Mouse (Mus musculus) ES-CJ7 (cell line): Measurements from ENCODE around the gene Tbrg1.

ENCODE experiments used
- DNase-seq: peaks from one replicate; pipeline ENCODE4 v3.0.0; 2011; ENCODE audit warnings: low read depth, low spot score

Tbrg1 gene

DNA sequence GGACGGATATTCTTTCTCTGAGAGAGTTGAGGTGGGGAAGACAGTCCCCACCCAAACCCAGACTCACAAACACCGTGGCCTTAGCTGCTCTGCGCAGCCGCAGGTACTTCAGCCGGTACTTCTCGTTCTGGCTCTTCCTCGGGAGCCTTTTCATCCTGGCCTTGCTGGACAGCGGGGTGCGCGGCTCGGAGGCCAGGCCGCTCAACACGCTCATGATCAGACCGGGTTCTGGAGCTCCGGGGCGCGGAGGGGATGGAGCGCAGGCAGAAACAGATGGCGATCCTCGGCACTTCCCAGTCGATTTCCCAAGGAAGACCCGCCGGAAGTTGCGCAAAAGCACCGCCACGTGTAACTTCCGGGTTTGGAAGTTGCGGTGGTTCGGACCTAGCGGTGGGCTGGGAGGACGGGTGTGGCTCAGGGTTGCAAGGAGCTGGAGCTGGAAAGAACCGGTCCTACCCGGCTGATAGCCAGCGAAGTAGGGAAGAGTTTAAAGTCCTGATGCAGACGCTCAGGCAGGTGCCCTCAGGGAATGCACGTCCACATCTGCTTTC lies at the start of gene Tbrg1:
TSS of gene Tbrg1 (minus strand) at position 382 of the 551 bp plus-strand sequence.
- DNase-seq, result peak; percentile 99

DNA sequence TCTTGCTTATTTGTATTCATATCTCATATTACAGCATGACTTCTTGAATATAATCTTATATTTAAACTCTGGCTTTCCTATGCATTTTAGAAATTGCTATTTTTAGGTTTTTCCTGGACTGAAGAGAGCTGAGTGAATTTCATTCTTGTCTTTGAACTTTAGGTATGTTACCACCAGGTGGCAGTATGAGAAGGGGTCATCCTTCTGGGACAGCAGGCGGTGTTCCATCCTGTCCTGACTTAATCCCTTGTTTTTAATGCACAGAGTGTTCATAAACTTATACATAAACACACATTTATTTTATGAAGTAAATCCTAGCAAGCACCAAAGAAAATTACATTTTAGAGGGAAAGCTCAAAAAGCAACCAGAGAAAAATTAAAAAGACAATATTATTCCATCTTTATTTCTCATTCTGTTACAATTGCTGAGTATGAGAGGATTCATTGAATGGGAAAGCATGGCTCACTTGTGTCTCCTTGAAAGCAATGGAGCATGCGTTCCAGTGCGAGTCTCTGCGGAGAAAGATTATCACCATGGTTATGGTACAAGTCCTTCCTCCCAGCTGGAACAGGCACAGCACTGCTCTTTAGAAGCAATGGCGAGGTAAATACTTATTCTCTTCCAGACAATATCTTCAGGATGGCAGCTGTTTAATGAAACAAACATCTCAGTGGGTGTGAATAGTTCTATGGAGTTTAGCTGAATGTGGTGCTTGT lies 33.0 kb upstream of the Tbrg1 start:
- DNase-seq, result peak; percentile 50

DNA sequence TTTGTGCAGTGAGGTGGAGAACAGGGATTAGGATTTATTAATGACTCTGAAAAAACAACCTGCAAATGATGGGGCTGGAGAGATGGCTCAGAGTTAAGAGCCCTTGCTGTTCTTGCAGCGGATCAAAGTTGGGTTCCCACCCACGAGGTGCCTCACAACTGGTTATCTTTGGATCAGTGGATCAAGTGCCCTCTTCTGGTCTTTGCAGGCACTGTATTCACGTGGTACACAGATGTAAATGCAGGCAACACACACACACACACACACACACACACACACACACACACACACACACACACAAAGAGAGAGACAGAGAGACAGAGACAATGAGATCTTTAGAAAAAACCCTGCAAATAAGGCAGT lies 30.8 kb upstream of the Tbrg1 start:
- peak; percentile 72 for DNase-seq

DNA sequence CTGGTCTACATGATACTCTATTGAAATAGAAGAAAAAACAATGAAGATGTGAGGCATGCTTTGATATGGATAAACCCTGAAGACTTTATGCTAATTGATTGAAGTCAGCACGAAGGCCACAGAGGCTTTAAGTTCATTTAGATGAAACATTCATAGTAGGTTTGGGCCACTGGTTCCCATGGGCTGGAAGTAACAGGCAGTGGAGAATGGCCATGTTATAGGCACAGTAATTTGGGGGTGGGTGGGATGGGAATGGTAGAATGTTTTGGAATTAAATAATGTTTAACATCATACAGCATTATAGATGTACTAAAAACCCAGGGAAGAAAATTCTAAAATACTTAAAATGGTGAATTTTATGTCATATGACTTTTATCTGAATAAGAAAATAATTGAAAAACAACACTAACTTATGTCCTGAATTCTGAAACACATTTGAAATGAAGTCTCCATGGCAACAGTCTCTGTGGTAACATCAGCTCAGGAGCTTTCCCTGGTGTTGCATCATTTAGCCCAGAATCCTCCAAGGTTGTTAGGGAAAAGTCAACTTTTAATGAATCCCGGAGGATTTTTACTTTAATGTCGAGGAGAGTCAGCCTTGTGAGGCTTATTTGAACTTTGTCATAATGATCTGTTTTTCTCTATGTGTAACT lies 30.3 kb upstream of the Tbrg1 start:
- no peak for DNase-seq

DNA sequence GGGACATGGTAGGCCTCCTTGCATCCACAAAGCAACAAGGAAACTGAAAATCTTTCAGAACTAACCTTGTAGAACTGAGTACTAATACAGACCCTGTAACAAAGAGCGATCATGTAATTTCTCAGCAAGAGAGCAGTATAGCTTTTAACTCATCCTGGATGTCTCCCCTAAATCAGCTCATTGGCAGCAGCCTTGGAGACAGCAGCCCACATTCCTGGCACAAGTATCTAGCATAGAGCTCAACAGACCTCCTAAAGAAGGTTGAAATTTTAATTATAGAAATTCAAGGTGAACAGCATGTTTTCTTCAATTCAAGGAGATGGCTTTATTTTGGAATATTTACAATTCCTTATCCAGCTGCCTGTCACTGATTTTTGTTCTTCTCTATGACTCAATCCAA lies 24.0 kb upstream of the Tbrg1 start:
- no peak for DNase-seq

DNA sequence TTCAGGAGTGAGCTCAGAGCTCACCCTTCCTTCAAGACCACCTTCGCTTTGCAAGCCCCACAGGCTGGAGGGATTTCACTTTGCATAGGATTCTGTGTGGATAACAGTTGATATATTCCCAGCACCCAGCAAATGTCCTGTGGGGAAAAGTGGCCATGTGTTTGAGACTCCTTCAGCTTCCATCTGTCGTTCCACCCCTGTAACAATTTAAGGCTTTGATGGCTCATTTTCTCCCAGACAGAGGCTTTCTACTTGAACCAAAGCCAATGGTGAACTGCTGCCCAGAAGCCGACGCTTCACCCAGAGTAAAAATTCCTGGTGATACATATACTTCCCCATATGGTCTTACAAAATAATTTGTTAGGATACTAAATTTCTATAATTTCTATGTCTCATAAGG lies 18.2 kb upstream of the Tbrg1 start:
- no peak for DNase-seq

DNA sequence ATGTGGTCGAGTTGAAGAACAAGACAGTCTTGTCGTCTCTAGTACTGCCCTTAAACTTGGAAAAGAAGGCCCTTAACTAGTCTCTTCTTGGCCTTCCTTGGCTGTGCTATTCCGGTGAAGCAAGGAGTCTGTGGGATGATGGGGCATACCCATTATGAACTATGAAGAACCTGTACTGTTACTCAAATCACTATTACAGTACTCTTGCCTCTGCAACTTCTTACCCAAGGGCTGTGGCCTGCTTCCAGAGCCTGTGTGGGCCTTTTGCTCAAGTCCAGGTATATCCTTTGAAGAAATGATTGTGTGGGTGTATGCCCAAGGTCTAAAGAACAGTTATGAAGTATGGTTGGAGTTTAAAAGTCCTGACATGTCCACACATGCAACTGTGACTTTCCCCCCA lies 13.1 kb upstream of the Tbrg1 start:
- DNase-seq, result no peak

DNA sequence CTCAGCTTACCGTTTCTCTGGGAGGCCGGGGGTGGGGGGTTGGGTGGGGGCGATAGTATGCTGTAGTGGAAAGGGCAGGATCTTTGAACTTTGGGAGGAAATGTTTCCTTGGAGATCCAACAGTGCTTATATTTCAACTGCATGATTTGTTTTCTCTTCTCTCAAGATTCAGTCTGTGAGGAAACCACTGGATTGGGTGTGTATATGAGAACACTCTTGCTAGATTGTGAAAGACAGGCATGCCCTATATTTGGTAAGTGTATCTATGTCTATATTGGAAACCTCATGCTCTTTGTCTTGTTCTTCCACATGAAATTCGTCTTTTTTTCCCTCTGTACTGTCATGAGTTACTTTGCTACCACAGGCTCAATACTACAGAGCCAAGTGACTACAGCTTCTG lies 12.6 kb upstream of the Tbrg1 start:
- DNase-seq, result no peak

DNA sequence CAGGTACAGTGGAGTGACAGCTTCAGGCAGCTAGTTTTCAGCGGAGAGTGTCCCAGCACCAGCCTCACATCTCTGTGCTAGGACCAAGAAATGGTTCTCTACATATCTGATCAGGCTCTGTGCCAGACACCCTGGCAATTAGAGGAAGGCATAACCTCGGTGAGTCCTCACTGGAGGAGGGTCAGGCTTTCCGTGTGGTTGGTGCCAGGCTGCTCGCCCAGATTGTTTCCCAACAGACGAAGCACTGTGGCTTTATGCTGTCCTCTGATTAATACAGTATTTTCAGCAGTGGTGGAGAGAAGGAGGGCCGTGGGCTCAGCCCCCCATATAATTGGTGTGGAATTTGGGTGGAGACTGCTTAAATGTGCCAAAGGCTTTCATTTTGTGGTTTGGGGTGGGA lies 12.0 kb upstream of the Tbrg1 start, which contains the start of gene Panx3:
TSS of gene Panx3 (minus strand) at position 121 of the 400 bp plus-strand sequence.
- no peak for DNase-seq

DNA sequence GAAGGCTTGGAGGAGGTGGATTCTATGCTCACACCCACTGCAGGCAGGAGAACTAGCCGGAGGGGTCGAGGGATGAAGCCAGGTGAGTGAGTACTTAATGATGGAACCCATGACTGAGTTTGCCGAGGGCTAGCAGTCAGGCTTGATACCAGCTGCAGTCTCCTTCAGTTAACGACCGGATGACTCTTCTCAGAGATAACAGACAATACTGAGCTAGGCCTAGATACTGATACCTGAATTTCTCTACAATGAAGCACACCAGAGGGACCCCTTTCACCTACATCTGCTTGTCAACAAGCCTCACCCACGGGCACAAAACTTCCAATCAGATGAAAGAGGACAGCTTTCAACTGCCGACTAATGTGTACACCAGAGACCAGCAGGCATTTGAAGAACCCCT lies 8.9 kb upstream of the Tbrg1 start:
- no peak for DNase-seq

DNA sequence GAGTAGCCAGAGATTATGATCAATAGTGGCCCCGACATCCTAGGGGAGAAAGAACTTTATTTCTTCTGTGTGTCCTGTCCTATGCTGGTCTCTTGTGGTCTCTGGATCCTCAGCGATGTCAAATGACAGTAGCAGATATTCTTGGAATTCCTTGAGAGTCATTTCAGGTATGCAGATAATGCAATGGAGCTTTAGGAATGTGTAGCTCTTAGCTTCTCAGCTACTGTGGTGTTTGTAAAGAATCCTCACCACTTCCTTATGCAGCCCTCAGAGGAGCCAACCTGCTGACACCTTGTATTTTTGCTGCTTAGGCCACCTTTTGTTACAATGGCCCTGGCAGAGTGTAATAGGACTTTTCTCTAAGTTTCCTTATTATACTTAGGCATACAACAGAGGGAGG lies 7.5 kb upstream of the Tbrg1 start:
- DNase-seq, result no peak

DNA sequence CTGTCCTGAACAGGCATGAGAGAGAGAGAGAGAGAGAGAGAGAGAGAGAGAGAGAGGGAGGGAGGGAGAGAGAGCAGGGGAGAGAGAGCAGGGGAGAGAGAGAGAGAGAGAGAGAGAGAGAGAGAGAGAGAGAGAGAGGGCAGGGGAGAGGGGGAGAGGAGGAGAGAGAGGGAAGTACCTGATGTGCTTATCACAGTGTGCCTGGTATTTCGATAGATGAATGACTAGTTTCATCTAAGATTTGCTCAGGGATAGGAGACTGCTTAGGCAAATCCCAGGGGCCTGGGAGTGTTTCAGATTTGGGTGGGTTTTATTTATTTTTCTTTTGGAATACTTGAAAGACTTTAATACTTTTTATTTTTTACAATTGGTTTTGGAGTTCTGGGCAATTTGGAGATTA lies 6.1 kb upstream of the Tbrg1 start:
- no peak for DNase-seq

DNA sequence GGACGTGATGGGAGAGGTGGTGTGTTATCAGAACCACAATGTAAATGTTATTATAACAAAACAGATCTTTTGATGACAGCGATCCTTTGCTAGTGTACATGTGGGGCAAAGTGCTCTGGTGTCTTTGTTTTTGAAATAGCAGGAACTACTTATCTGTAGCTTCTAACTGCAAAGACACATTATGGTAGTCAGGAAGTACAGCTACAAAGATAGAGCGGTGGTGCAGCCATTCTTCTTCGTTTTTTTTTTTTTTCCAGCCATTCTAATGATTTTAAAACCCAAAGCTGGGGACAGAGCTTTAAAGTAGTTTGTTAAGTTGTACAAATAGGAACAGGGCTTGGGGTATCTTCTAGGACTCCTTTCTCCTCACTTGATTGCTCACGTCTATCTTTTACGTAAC lies 2.3 kb upstream of the Tbrg1 start:
- DNase-seq, result no peak

DNA sequence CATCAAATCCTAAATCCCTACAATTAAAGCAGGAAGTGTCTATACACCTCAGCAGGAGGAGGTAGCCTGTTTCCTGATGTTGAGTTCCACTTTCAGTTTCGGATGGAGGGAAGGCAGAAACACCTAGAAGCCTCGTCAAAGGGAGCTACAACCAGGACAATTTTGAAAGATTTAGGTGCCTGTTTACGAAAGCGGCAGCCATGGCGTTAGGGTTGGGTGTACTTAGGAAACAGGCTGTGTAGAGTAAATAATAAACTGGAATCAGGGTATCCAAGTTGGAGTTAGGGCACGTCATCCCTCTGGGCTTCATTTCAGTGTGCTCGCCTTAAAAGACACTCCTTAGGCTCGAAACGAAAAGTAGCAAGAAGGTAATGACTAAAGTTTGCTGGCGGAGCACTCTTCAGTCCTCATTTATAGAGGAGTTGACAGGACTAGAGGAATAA lies 652 bp downstream of the Tbrg1 start:
- DNase-seq, result no peak

DNA sequence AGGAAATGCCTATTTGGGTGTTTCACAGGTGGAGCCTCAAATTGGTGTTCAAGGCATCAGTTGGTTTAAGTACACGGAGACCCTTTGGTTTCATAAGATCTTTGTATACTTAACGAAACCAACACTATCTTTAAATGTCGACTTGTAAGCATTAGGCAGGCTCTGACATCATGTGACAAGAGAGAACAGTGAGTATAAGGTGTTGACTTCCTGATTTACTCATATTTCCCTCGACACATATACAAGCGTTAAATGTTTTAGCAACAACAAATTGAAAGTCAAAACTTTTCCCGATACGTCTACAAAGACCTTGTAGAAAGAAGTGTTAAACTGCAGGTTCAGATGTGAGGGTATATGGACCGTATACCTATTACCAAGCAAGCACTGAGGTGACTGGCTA lies 1.2 kb downstream of the Tbrg1 start:
- DNase-seq, result peak; percentile 14

DNA sequence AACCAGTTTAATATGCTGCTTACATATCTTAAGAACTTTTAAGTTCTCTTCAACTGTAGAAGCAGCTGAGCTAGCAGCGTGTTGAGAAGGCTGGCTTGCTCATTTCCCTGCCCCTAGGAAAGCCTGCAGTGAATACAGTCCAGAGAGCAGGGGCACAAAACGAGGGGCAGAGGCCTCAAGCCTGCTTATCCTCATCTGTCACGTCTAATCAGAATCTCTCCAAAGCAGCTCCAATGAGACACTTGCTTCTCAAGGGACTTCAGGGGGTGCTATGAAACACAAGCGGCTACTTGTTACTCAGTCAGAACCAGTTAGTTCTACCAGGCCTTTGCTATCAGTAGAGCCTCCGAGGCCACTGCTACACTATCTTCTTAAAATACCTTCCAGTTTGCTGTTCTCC lies 3.3 kb downstream of the Tbrg1 start:
- DNase-seq, result no peak

DNA sequence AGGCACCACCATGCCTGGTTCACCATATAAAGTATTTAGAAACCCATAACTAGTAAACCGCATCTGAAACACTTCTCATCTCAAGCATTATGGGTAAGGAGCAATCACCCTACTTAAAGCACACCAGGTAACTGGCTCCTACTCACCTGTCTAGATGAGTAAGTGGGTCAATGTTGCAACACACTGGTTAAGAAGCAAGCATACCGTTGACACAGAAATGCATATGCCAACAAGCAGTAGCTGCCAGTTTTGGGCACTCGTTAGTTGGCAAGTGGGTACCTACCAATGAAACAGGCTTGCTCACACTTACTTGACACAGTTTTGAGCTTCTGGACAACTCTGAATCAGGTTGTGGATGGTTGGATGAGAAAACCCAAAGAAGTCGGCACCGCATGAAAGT lies 6.5 kb downstream of the Tbrg1 start:
- no peak for DNase-seq

DNA sequence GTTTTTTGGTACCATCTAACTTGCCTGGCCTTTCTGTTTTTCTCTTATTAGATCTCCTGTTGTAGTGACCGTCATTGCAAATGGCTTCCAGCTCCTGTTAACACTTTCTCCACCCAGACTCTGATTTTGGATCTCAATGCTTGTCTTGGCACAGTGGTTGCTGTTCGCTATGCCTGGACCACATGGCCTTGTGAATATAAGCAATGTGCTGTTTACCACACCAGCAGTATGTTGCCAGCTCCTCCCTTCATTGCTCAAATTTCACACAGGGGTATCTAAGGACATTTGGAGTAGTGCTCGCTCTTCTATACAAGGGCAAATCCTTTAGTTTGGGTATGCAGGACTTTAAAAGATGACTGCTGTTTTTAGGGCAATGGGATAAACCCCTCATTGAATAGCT lies 10.9 kb downstream of the Tbrg1 start:
- no peak for DNase-seq

DNA sequence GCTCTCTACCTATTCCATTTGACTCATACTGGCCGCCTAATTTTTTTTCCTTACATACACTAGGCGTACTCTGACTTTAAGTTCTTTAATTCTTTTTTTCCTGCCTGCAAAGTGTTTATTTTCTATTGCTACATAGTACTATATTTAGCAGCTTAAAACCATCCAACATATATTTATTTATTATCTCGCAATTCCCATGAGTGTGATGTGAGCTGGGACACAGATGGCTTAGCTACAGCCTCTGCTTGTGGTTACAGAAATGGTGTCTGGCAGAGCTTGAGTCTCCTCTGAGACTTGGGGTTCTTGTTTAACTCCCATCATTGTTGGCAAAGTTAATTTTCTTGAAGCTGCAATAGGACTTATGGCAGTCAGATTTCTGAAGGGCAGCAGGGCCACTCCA lies 18.4 kb downstream of the Tbrg1 start:
- no peak for DNase-seq

DNA sequence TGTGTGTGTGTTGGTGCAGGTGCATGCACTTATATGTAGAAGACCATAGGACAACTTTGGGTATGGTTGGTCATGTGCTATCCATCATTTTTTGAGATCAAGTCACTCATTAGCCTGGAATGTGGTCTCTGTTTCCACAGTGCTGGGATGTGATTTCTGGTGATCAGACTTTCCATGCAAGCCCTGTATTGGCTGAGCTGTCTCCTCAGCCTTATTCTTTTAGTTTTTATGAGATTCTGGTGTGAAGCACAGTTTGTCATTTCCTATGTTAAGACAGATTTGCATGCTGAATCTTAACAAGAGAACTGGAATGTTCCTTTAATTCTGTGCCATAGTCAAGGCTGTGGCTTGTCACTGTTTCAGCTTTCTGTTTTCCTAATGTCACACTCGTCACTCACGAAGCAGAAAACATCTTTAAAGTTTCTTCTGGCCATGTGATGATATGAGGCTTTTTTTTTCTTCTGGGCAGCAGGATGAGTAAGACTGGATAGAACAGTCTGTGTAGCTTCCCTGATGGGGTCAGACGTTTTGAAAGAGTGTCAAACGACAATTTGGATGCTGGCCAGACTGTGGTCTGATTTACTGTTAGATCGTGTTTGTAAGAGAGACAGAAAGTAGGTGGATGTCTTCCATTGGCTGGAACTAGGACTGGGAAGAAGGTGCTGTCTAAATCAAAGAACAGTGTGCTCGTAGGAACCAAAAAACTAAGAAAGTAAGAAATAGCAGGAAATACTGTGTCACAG lies 20.1 kb downstream of the Tbrg1 start:
- no peak for DNase-seq

DNA sequence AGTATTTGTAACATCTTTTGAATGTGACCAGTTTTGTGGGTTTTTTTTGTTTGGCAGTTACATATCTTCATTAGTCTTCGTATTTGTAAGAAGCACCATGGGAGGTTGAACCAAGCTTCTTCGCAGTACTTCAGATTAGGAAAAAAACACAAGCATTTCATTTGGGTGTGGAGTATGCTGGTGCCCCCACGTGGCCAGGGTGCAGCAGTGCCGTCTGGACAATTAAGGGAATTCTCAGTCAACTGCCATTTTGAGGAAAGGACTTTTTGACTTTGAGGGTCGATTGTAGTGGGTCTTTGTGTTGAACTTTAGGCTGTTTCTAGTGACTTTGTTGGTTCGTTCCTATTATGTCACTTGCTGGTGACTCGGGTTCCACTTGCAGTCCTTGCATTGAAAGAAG lies 20.8 kb downstream of the Tbrg1 start:
- DNase-seq, result peak; percentile 72

DNA sequence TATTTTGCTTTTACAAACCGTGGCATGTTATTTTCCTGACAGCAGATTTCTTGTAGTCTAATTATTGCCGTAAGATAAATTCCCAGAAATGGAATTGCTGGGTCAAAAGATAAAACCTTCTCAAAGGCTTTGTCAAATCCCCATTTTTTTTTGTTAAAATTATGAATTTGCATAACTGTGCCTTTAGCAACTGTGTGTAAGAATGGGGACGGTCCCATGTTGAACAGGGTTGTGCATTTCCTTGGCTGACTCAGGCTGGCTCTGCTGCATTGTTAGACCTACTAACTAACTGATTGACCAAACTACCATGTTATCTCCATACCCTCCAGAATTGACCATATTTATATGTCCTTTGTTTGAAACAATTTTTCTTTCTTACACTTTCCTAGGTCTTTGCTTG lies 22.8 kb downstream of the Tbrg1 start:
- no peak for DNase-seq

DNA sequence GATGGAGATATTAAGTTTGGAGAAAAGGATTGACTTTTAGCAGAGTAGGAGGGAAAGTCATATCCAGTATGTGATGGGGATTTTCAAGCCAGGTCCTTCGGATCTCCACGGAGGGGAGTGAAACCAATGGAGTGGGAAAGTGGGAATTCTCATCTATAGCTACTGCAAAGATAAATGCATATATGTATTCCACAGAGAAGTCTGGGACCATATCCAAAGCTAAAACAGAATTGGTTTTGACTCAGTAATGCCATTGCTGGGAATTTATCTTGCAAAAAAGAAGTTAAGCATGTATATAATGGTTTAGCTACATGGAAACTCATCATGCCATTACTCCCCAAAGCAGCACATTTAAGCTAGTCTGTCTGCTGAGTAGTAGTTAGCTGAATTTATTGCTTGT lies 24.8 kb downstream of the Tbrg1 start:
- no peak for DNase-seq
